Mouse (Mus musculus): ENCODE results near the gene Zfp687.

Gene Zfp687

DNA sequence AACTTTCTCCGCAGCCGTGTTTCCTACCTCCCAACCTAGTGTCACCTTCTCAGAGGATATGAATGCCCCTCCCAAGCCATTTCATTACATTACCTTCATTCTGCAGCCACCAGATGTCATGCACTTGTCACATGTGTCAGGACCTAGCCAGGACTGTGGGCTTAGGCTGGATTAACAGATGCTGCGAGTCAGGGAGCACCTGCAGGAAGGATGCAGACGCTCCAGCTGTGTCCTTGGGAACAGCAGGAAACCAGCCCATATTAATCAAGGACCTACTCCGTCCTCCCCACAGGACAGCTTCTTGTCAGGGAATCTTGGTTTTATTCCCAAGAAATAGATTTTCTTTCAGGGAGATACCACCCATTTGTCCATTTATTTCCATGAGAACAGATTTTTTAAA is 54.9 kb downstream of the Zfp687 start:
- DNase-seq (ENCODE audit: low spot score), result no peak

DNA sequence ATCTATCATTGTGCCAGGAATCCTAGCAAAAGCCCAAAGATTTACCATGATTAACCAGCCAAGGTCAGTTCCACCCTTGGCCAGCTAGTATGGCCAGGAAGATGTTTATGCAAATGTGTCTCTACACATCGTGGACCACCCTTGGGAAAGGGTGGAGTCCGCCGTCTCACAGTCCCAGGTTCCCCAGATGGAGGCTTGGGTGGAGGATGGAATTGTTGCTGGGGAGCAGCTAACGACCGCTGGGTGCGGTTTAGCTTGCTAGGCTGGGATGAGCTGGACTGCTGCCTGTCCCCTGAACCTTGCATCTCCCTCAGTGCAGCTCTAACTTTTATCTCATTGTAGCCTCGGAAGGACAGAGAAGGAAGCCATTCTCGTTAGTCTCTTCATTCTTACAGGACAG is 55.4 kb downstream of the Zfp687 start:
- no peak for DNase-seq (ENCODE audit: low spot score)

- DNase-seq (ENCODE audit: low spot score), result no peak
These were observed 57.0 kb downstream of the Zfp687 start for GRCm38 (mm10) chr3:94958295-94958694.
